Comparison of ENCODE assay signal across 8 mouse cellular contexts in genomic region chr7:45567780-45568516, GRCm38 (mm10). TPM values are rescaled to one million over a fixed set of nuclear protein-coding genes. Genes with fewer than 3 reads are reported as not detected.
DNase-seq lines count a peak whose midpoint lies in the region; ATAC-seq and TF ChIP-seq lines count a peak whose summit lies in the region.

No protein-coding gene starts in this region.

- H3K4me3 ChIP-seq in heart, embryonic 12.5 days: peak overlapping the region; percentile 56
- peak overlapping the region; percentile 25; the same call in 1 of the 2 replicates for H3K4me3 ChIP-seq in kidney, postnatal 0 days (replicated peaks; ENCODE audit: low read depth, low read length)
- 0 out of 2 replicates have a peak overlapping the region, but pooled peaks have one; percentile 1 for H3K4me3 ChIP-seq in liver, adult 2 months (ENCODE audit: insufficient read depth, low read depth, low read length)

- H3K27ac ChIP-seq in heart, embryonic 12.5 days (ENCODE audit: poor library complexity, severe bottlenecking): peak overlapping the region; percentile 82
- peak overlapping the region; percentile 89 for H3K27ac ChIP-seq in kidney, postnatal 0 days
- H3K27ac ChIP-seq in liver, adult 2 months (replicated peaks; ENCODE audit: insufficient read depth, low read depth, low read length): peak overlapping the region; percentile 87

- under 1% methylated on average over 24 of the region's 24 CpGs for WGBS in heart, embryonic 12.5 days
- WGBS in kidney, postnatal 0 days: 3% methylated on average over 24 of the region's 24 CpGs
- under 1% methylated on average over 24 of the region's 24 CpGs for WGBS in liver, adult 2 months

- TF ChIP-seq POLR2A in liver, adult 2 months (IDR thresholded peaks at IDR 0.05; ENCODE audit: extremely low read depth, insufficient read depth, low read length): peak; percentile 18; the same call in 1 of the 2 replicates

- H3K9ac ChIP-seq in heart, embryonic 12.5 days: peak overlapping the region; percentile 65
- H3K9ac ChIP-seq in kidney, postnatal 0 days (ENCODE audit: low read depth, low read length): peak overlapping the region; percentile 15
- peak overlapping the region; percentile 37 for H3K9ac ChIP-seq in liver, adult 2 months (ENCODE audit: low read depth, low read length)

- H3K4me2 ChIP-seq in heart, embryonic 12.5 days: peak overlapping the region; percentile 86
- peak overlapping the region; percentile 59 for H3K4me2 ChIP-seq in kidney, postnatal 0 days (ENCODE audit: low read length)

- H3K9me3 ChIP-seq in heart, embryonic 12.5 days (replicated peaks): no peaks in the 10 kb centered on the region
- H3K9me3 ChIP-seq in kidney, postnatal 0 days (replicated peaks; ENCODE audit: low read length): no peaks in the 10 kb centered on the region

- TF ChIP-seq CTCF in kidney, postnatal 0 days (IDR thresholded peaks at IDR 0.05; ENCODE audit: low read depth): no peak; the same call in 1 of the 2 replicates
- TF ChIP-seq CTCF in liver, adult 2 months (IDR thresholded peaks at IDR 0.05; ENCODE audit: low read depth, low read length): no peak

- H3K4me1 ChIP-seq in heart, embryonic 12.5 days (replicated peaks): peaks cover 33% of the 10 kb centered on the region
- peaks cover 17% of the 10 kb centered on the region for H3K4me1 ChIP-seq in kidney, postnatal 0 days (replicated peaks; ENCODE audit: insufficient read depth, low read length)
- peaks cover 7% of the 10 kb centered on the region for H3K4me1 ChIP-seq in liver, adult 2 months (ENCODE audit: control insufficient read depth, insufficient read depth, low read length)

- no peaks in the 10 kb centered on the region for H3K36me3 ChIP-seq in heart, embryonic 12.5 days
- no peaks in the 10 kb centered on the region for H3K36me3 ChIP-seq in kidney, postnatal 0 days (ENCODE audit: insufficient read depth, low read length)
- peaks cover 13% of the 10 kb centered on the region for H3K36me3 ChIP-seq in liver, adult 2 months (ENCODE audit: control insufficient read depth, insufficient read depth, low read length)

- no peaks in the 10 kb centered on the region for H3K27me3 ChIP-seq in heart, embryonic 12.5 days (replicated peaks)
- no peaks in the 10 kb centered on the region for H3K27me3 ChIP-seq in kidney, postnatal 0 days (ENCODE audit: insufficient read depth, low read length)
- no peaks in the 10 kb centered on the region for H3K27me3 ChIP-seq in liver, adult 2 months (ENCODE audit: control insufficient read depth, insufficient read depth, low read length)

- DNase-seq in CD8-positive naive resting alpha-beta T cell, adult 2 months (ENCODE audit: low read depth in 2 of 2, low spot score in 2 of 2): peak; percentile 54 to 73
- DNase-seq in c-Kit-negative CD71-positive TER-119-positive erythroid progenitor cells, embryonic 14.5 days (ENCODE audit: low read depth, low spot score): peak; percentile 75
- peak; percentile 90 for DNase-seq in fat pad, adult 2 months (ENCODE audit: extremely low read depth, low read depth, low spot score)
- DNase-seq in kidney, postnatal 0 days (ENCODE audit: low spot score): peak; percentile 98
- peak; percentile 97 for DNase-seq in liver, adult 2 months (ENCODE audit: extremely low read depth, low read depth, low spot score)
- DNase-seq in spleen, postnatal 4 days (ENCODE audit: low spot score in 2 of 2): peak; percentile 88 to 93

- H3K79me2 ChIP-seq in liver, adult 2 months (ENCODE audit: control insufficient read depth, insufficient read depth, low read length): no peaks in the 10 kb centered on the region

- peak; percentile 95 for ATAC-seq in heart, embryonic 12.5 days (ENCODE audit: insufficient number of reproducible peaks, low FRiP score)
- ATAC-seq in kidney, postnatal 0 days (replicated peaks; ENCODE audit: low FRiP score, low read depth): peak; percentile 97
- ATAC-seq in monocyte, adult 5-6 weeks (replicated peaks; ENCODE audit: insufficient number of reproducible peaks, low FRiP score, low TSS enrichment, poor library complexity, severe bottlenecking): peak; percentile 89

RNA-seq across cellular contexts. Expression of gene Bcat2, which starts 2.0 kb away (rescaled TPM):
- polyA plus RNA-seq in heart, embryonic 12.5 days (2016; fragmentation: Nextera tagmentation; extraction: Ambion mirVana): 64.7 and 66.6 TPM in 2 replicates
- polyA plus RNA-seq in kidney, postnatal 0 days (2015; fragmentation: Nextera tagmentation; extraction: Ambion mirVana): 92.7 and 93.0 TPM in 2 replicates
- 14.7 and 18.1 TPM in 2 replicates for total RNA-seq in liver, adult 2 months (2014; rRNA removed)
- 41.0 and 54.5 TPM in 2 replicates for polyA plus RNA-seq in liver, adult 2 months (2012; rRNA removed)
- 5.1 to 21.4 TPM (median 11.9 TPM) in 3 replicates for total RNA-seq in monocyte, adult 5-6 weeks (2017)

RNA-seq across cellular contexts. Expression of gene Hsd17b14, which starts 13.3 kb away (rescaled TPM):
- 0.64 and 0.70 TPM in 2 replicates for polyA plus RNA-seq in heart, embryonic 12.5 days (2016; fragmentation: Nextera tagmentation; extraction: Ambion mirVana)
- polyA plus RNA-seq in kidney, postnatal 0 days (2015; fragmentation: Nextera tagmentation; extraction: Ambion mirVana): 20.5 and 21.0 TPM in 2 replicates
- total RNA-seq in liver, adult 2 months (2014; rRNA removed): not detected in 2 replicates
- not detected in 2 replicates for polyA plus RNA-seq in liver, adult 2 months (2012; rRNA removed)
- total RNA-seq in monocyte, adult 5-6 weeks (2017): not detected in 3 replicates

RNA-seq across cellular contexts. Expression of gene Plekha4, which starts 41.8 kb away (rescaled TPM):
- polyA plus RNA-seq in heart, embryonic 12.5 days (2016; fragmentation: Nextera tagmentation; extraction: Ambion mirVana): 0.57 and 0.68 TPM in 2 replicates
- polyA plus RNA-seq in kidney, postnatal 0 days (2015; fragmentation: Nextera tagmentation; extraction: Ambion mirVana): 5.1 and 5.8 TPM in 2 replicates
- total RNA-seq in liver, adult 2 months (2014; rRNA removed): 0.55 and 0.60 TPM in 2 replicates
- 1.00 and 1.8 TPM in 2 replicates for polyA plus RNA-seq in liver, adult 2 months (2012; rRNA removed)
- total RNA-seq in monocyte, adult 5-6 weeks (2017): 0.10 TPM in 1 of 3 replicates, not detected in the others

RNA-seq across cellular contexts. Expression of gene Ppp1r15a, which starts 41.9 kb away (rescaled TPM):
- 33.7 and 35.2 TPM in 2 replicates for polyA plus RNA-seq in heart, embryonic 12.5 days (2016; fragmentation: Nextera tagmentation; extraction: Ambion mirVana)
- polyA plus RNA-seq in kidney, postnatal 0 days (2015; fragmentation: Nextera tagmentation; extraction: Ambion mirVana): 21.4 and 21.9 TPM in 2 replicates
- total RNA-seq in liver, adult 2 months (2014; rRNA removed): 4.3 and 4.4 TPM in 2 replicates
- 10.8 and 14.9 TPM in 2 replicates for polyA plus RNA-seq in liver, adult 2 months (2012; rRNA removed)
- total RNA-seq in monocyte, adult 5-6 weeks (2017): 204 to 390 TPM (median 221 TPM) in 3 replicates

RNA-seq across cellular contexts. Expression of gene Fgf21, which starts 47.3 kb away (rescaled TPM):
- polyA plus RNA-seq in heart, embryonic 12.5 days (2016; fragmentation: Nextera tagmentation; extraction: Ambion mirVana): not detected in 2 replicates
- 0.12 TPM in 1 of 2 replicates, not detected in the other for polyA plus RNA-seq in kidney, postnatal 0 days (2015; fragmentation: Nextera tagmentation; extraction: Ambion mirVana)
- total RNA-seq in liver, adult 2 months (2014; rRNA removed): 0.94 and 1.0 TPM in 2 replicates
- 3.7 and 4.3 TPM in 2 replicates for polyA plus RNA-seq in liver, adult 2 months (2012; rRNA removed)
- not detected in 3 replicates for total RNA-seq in monocyte, adult 5-6 weeks (2017)

Comparison
In these comparisons a context has a peak if more than half of its experiments do, and no peak if none do; other contexts are left out.
1. Peak in every context shown above with its lines: DNase-seq, ATAC-seq, H3K4me3 ChIP-seq and H3K27ac ChIP-seq.
2. H3K4me3 ChIP-seq: peak in every context shown above with its lines; median percentile 56 in heart, embryonic 12.5 days; 25 in kidney, postnatal 0 days; 1 in liver, adult 2 months.
3. H3K9ac ChIP-seq: peak in every context shown above with its lines; median percentile 65 in heart, embryonic 12.5 days; 37 in liver, adult 2 months; 15 in kidney, postnatal 0 days.
4. RNA of gene Hsd17b14, which starts 13.3 kb away (polyA plus RNA-seq): 20.5 to 21.0 TPM in kidney, postnatal 0 days; 0.64 to 0.70 TPM in heart, embryonic 12.5 days and not detected in liver, adult 2 months; every median in the first group is over 10 times any median in the second.